ENCODE assay signal across 19 mouse cellular contexts in the genomic region with DNA sequence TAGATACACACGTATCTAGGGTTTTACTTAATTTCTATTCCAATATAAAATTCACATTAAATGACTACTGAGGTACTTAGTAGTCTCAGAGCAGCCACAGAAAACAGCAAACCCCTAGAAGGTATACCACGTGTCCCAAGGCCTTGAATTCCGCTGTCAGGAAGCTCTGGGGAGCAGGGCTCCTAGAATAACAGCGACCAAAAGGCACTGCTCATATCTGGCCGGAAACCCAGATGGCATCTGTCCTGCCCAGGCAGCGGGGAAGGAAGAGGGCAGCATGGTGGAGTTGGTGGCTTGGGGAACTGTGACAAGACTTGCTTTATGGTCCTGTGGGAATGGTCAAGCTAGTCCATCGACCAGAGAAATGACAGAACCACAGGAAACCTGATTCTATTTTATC.
DNase-seq lines count a peak whose midpoint lies in the region; ATAC-seq and TF ChIP-seq lines count a peak whose summit lies in the region.
"Had no signal": no experiment of that assay in that cellular context is flagged by ENCODE, and none has a peak within 500 bp of the region (broad histone marks: within the 10 kb centered on the region; RNA-seq: fewer than 3 reads in every experiment).

No protein-coding gene starts in this region.

- H3K4me2 ChIP-seq in heart, embryonic 15.5 days: no peak overlapping the region
- no peak overlapping the region for H3K4me2 ChIP-seq in lung, embryonic 15.5 days
- no peak overlapping the region for H3K4me2 ChIP-seq in midbrain, embryonic 15.5 days
- H3K4me2 ChIP-seq: liver, embryonic 13.5 days; midbrain, embryonic 11.5 days had no signal

- intact Hi-C loops in gastrocnemius, adult 2 months (cut with DNase I): no loop called here
- intact Hi-C loops in gastrocnemius, postnatal 36 days (cut with DNase I): loop anchor here (5.0 kb wide), 1 partner anchor 48 kb away; no protein-coding TSS in a partner anchor

- H3K4me3 ChIP-seq in gastrocnemius, adult 2 months: no peak overlapping the region
- H3K4me3 ChIP-seq in heart, embryonic 15.5 days: no peak overlapping the region
- no peak overlapping the region for H3K4me3 ChIP-seq in lung, embryonic 15.5 days
- no peak overlapping the region for H3K4me3 ChIP-seq in midbrain, embryonic 15.5 days
- H3K4me3 ChIP-seq: embryonic facial prominence, embryonic 10.5 days; liver, embryonic 13.5 days had no signal

- no peak for DNase-seq in gastrocnemius, adult 2 months
- no peak for DNase-seq in gastrocnemius, postnatal 36 days
- no peak for DNase-seq in heart, adult 8-10 months (ENCODE audit: low spot score)
- DNase-seq in lung, postnatal 10 days: no peak
- DNase-seq: cerebellum, postnatal 36 days; kidney, adult 9 months; kidney, postnatal 36 days; liver, embryonic 13.5 days; lung, postnatal 14 days; right cerebral cortex, adult 18-20 months; thymus, postnatal 14 days had no signal

- WGBS in heart, embryonic 15.5 days: 70% methylated on average over 7 of the region's 7 CpGs
- WGBS in lung, embryonic 15.5 days: 78% methylated on average over 7 of the region's 7 CpGs
- WGBS in midbrain, embryonic 15.5 days: 79% methylated on average over 7 of the region's 7 CpGs

- H3K9me3 ChIP-seq in heart, embryonic 15.5 days (replicated peaks): no peaks in the 10 kb centered on the region
- no peaks in the 10 kb centered on the region for H3K9me3 ChIP-seq in lung, embryonic 15.5 days
- H3K9me3 ChIP-seq in midbrain, embryonic 15.5 days: no peaks in the 10 kb centered on the region
- H3K9me3 ChIP-seq: embryonic facial prominence, embryonic 10.5 days; G1E; liver, embryonic 13.5 days had no signal

- no peak overlapping the region for H3K9ac ChIP-seq in heart, embryonic 15.5 days
- H3K9ac ChIP-seq in lung, embryonic 15.5 days: no peak overlapping the region
- H3K9ac ChIP-seq in midbrain, embryonic 15.5 days: no peak overlapping the region
- H3K9ac ChIP-seq: liver, embryonic 13.5 days had no signal

- no peaks in the 10 kb centered on the region for H3K27me3 ChIP-seq in heart, embryonic 15.5 days
- H3K27me3 ChIP-seq in lung, embryonic 15.5 days: no peaks in the 10 kb centered on the region
- no peaks in the 10 kb centered on the region for H3K27me3 ChIP-seq in midbrain, embryonic 15.5 days (replicated peaks)
- H3K27me3 ChIP-seq: liver, embryonic 13.5 days had no signal

- ATAC-seq in heart, embryonic 15.5 days (replicated peaks; ENCODE audit: insufficient number of reproducible peaks, insufficient read depth, low FRiP score, low read depth): no peak
- no peak for ATAC-seq in lung, embryonic 15.5 days (ENCODE audit: borderline replicate concordance, extremely low read depth, low FRiP score, low TSS enrichment)
- ATAC-seq in hematopoietic stem cell, adult 5-6 weeks (replicated peaks in 1 of 2; ENCODE audit: insufficient read depth in 1 of 2, low FRiP score in 2 of 2, low TSS enrichment in 1 of 2, low read depth in 1 of 2, poor library complexity in 2 of 2, severe bottlenecking in 2 of 2): peak; percentile 64 to 86
- ATAC-seq in midbrain, embryonic 15.5 days (replicated peaks): no peak
- ATAC-seq: activated CD4-positive, CD25-positive, alpha-beta regulatory T cell, adult 4 months had no signal

- peak overlapping the region; percentile 31; the same call in 1 of the 2 replicates for H3K27ac ChIP-seq in gastrocnemius, adult 2 months
- peak overlapping the region; percentile 51 for H3K27ac ChIP-seq in heart, embryonic 15.5 days
- H3K27ac ChIP-seq in lung, embryonic 15.5 days: peak overlapping the region; percentile 23
- no peak overlapping the region for H3K27ac ChIP-seq in midbrain, embryonic 15.5 days

- no peaks in the 10 kb centered on the region for H3K36me3 ChIP-seq in heart, embryonic 15.5 days
- H3K36me3 ChIP-seq in lung, embryonic 15.5 days: no peaks in the 10 kb centered on the region
- H3K36me3 ChIP-seq in midbrain, embryonic 15.5 days (replicated peaks): no peaks in the 10 kb centered on the region
- H3K36me3 ChIP-seq: embryonic facial prominence, embryonic 10.5 days; liver, embryonic 13.5 days had no signal

- TF ChIP-seq CTCF in gastrocnemius, adult 2 months (IDR thresholded peaks at IDR 0.05): no peak

- peaks cover 12% of the 10 kb centered on the region; the same call in 1 of the 2 replicates for H3K4me1 ChIP-seq in heart, embryonic 15.5 days (replicated peaks)
- 0 out of 2 replicates have a peak, but pooled peaks cover 14% of the 10 kb centered on the region for H3K4me1 ChIP-seq in lung, embryonic 15.5 days
- H3K4me1 ChIP-seq in midbrain, embryonic 15.5 days: peaks cover 6% of the 10 kb centered on the region; the same call in 1 of the 2 replicates

Comparison
In these comparisons a context has a peak if more than half of its experiments do, and no peak if none do; other contexts are left out.
1. ATAC-seq: peak in hematopoietic stem cell, adult 5-6 weeks (2 of 2); none in heart, embryonic 15.5 days (single experiment), lung, embryonic 15.5 days (single experiment) and midbrain, embryonic 15.5 days (single experiment).